Mouse (Mus musculus): ENCODE measurements around the gene Lrch3.

The Lrch3 gene

DNA sequence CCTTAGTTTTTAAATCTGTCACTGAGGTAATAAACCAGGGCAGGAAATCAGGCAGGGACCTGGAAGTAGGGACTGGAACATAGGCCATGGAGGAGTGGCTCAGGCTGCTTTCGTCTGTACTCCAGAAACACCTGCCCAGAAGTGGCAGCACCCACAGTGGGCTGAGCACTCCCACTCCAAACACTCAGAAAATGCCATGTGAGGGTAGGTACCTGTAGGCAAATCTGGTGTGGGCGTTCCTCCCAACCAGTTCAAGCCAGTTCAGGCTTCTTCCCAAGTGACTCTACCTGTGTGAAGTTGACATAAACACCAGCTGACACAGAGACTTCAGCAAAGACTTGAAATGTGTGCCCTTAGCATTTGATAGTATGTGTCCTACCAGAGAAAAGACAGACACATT lies 70.7 kb downstream of the Lrch3 start:
- no peak for DNase-seq (ENCODE audit: low spot score in 2 of 2)

DNA sequence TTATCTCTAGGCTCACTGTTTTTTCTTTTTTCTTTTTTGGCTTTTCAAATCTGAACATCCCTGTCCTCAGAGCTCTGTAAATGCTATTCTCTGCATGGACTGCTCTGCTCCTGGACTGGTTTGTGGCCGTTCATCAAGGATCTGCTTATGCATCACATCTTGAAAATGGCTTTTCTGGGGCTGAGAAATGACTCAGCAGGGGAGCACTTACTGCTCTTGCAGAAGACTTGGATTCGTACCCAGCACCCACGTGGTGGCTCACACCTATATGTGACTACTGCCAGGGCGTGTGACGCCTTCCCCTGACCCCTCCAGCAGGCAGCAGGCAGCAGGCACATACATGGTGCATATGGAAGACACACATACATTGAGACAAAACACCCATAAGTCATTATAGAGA lies 78.3 kb downstream of the Lrch3 start:
- DNase-seq (ENCODE audit: low spot score in 2 of 2), result no peak

DNA sequence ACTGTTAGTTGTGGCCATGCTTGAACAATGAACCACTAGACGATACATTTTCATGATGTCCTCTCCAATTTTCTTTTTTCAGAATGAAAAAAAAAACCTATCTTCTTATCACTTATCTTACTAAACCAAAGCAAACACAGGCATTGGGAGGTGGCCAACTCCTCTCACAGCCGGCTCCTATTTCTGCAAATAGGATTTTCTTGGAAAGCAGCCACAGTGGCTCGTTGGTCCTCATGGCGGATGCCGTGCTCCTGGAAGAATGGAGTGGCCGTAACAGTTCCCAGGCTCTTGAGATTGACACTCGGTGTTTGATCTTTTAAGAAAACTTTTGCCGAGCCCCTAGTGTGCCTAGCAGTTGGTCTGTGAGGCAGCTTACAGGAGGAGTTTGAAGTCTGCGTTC lies 91.3 kb downstream of the Lrch3 start:
- no peak for DNase-seq (ENCODE audit: low spot score in 2 of 2)

DNA sequence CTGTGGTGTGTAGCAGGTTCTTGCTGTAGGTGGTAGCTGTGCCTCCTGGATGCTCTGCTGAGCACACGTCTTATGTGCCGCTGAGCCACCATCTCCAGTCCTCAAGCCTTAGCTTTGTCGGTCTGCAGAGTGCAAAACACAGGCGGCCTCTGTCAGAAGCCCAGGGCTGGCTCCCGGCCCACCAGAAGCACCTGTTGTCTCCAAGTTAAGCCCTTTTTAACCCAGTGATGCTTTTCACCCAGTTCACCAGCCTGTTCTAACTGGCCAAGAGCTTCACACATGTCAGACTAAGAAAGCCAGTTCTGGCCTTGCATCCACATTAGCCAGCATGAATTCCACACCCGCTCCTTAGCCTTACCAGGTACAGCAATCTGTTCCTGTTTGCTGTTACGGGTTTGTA lies 93.0 kb downstream of the Lrch3 start:
- no peak for DNase-seq (ENCODE audit: low spot score in 2 of 2)

DNA sequence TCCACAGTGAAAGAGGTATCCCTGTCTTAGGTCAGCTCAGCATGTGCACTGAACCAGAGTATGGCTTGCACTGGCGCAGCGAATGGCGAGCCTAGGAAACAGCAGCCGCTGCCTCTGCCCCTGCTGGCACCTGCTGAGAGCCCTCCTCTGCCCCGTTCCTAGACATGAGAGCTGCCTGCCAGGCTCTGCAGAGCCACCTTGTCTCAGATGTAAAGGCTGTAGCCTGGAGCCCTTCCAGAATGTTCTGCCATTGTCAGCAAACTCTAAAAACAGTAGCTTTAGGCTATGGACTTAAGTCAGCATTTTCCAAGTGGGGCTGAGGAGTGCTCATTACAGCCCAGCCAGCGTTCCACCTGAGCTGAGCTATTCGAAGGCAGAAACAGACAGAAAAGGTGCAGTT lies 93.5 kb downstream of the Lrch3 start:
- DNase-seq (ENCODE audit: low spot score in 2 of 2), result no peak

DNA sequence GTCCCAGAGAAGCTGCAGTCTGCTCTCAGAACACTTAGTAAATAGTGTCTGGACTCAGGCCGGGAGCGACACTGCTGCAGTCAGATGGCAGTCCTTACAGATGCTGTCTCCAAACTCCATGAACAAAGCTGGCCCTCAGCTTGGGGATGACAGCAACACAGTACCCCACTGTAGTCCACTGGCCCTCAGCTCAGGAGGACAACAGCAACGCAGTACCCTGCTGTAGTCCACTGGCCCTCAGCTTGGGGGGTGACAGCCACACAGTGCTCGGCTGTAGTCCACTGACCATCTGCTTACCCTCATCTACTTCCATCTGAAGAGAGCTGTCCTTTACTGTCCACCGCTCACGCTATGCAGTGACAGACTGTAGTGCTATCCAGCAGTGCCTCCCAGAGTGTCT lies 96.3 kb downstream of the Lrch3 start:
- no peak for DNase-seq (ENCODE audit: low spot score in 2 of 2)

DNA sequence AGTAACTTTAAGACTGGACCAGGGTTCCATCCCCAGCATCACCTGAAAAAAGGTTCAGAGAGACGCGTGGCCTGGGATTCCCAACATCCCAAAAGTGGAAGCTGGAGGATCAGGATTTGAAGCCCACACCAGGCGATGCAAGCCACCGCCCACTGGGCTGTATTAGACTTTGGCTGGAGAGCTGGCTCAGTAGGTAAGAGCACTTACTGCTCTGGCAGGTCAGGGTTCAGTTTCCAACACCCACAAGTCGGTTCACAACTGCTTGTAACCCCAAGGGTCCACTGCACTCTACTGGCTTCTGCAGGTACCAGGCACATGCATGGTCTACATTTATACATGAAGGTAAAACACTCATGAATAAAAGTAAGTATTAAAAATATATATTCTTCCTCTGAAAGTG lies 99.9 kb downstream of the Lrch3 start:
- no peak for DNase-seq (ENCODE audit: low spot score in 2 of 2)

DNA sequence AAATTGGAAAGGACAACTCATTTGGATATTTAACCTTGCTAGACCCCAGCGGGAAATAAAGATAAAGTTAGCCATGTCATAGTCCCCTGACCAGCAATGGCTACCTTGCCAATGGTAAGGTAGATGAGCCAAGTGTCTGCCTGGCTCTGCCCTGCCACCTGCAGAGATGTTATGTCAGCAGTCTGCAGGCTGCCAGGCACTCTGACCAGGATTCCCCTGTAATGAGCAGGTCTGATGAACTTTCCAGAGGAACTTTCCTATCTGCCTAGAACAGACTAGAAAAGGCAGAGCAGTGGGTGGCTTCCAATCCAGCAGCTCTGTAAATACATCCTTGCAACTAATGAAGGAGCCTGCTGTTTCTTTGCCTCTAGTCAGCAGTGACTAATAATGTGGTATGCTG lies 101.0 kb downstream of the Lrch3 start:
- DNase-seq (ENCODE audit: low spot score in 2 of 2), result no peak

DNA sequence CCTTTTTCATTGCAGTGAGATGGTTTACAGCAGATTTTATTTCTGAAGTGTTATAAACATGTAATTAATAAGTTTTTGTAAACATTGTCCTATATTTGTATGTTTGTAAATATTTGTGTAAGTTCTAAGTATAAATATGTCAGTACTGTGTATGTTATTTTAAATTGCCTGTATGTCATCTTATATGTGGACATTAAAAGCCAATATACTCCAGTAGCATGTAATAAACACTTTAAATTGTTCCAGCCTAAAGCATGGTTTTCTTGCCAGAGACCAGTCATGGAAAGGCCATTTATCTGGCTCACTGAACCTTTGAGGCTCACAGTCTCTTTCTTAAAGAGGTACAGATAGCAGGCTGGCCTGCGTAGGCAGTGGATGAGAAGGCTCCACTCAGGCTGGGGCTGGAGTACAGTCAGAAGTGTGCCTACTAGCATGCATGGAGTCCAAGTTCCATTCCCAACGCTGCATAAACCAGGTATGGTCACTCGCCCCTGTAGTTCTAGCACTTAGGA lies 101.6 kb downstream of the Lrch3 start:
- DNase-seq (ENCODE audit: low spot score in 2 of 2), result no peak

DNA sequence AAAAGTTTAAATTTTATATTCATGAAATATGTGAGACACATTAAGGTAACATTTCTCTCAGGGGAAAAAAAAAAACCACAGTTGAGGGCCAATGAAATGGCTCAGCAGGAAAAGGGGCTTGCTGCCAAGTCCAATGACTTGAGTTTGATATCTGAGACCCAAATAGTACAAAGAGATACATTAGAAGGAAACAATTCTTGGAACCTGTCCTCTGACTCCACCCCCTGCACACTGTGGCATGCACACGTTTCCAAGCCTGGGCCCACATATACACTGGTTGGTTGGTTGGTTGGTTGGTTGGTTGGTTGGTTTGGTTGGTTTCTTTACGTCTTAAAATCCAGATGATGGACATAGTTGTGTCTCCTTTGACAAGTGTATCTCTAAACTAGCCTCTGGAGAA lies 102.1 kb downstream of the Lrch3 start:
- no peak for DNase-seq (ENCODE audit: low spot score in 2 of 2)

DNA sequence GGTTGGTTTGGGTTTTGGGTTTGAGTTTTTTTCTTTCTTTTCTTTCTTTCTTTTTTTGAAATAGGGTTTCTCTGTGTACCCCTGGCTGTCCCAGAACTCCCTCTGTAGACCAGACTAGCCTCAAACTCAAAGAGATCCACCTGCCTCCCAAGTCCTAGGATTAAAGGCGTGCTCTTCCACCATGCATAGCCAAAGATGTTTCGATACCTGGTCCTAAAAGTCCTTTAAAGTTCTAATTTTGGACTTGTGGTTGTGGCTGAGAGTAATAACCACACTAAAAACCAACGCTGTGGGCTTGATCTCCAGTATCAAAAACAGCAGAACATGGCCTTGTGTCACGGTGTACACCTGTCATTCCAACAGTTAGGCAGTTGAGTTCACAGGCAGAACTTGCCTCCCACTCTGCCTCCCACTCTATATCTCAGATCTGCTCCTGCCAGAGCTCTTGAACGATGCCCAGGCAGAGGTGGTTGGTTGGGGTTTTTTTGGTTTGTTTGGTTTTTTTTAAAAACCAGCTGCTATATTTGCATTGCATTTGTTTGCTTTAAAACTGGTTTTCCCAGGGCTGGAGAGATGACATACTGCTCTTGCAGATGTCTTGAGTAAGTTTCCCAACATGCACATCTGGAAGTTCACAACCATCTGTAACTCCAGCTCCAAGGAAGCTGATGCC lies 103.9 kb downstream of the Lrch3 start:
- DNase-seq (ENCODE audit: low spot score in 2 of 2), result no peak

DNA sequence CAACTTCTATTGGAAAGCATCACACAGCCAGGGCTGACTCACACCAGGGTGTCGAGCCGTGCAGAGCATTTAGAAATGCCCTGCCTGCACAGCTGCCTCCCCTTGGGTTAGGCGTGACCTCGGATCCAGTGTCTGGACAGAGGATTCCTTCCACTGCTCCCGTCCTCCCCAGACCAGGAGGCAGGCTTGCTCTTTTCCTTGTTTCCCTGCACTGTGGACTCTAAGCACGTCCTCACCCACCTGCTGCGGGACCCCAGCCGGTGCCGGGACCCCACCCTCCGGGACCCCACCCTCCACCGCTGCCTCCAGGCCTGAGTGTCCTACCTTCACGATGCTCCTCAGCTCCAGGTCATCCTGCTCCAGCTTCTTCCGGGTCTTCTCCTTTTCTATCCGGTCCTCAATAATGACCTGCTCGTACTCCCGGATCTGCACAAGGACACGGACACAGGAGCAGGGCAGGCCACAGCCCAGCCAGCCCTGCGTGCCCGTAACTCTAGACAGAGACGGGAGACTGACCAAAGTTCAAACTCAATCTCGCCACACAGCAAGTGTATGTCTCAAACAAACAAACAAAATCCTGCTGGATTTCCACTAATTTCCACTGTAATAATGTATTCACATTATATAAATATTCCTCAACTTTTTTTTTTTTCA lies 105.3 kb downstream of the Lrch3 start:
- no peak for DNase-seq (ENCODE audit: low spot score in 2 of 2)

DNA sequence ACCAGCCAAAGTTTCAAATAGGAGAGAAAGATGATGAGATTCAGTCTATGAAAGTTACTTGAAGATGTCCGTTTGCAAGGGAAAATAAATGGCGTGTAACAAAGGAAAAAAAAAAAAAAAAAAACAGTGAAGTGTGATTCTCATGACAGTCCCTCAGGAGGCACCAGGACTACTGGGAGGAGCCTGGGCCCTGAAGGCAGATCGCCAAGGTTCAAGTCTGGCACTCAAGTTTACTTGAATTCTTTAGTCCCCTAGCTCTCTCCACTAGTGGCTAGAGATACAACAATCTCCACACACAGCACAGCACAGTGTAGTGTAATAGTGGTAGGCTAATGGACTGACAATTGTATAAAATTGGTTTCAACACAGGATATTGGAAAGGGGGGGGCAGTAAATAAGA lies 107.5 kb downstream of the Lrch3 start:
- DNase-seq (ENCODE audit: low spot score in 2 of 2), result no peak

DNA sequence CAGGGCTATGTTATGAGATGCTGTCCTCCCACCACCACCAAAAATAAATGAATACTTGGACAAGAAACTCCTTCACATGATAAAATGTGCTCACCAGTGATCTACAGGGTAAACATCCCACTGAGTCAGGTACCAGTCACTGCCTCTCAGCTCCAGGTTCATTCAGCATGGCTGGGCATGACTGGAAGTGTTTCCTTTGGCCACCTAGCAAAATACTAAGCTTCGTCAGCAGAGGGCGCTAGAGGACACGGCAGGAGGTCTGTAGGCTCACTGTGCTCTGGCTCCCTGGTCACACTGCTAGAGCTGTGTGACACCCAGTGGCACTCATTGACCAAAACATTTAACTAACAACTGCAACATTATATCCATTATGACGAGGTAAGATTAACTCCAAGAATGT lies 109.8 kb downstream of the Lrch3 start:
- peak; percentile 42 to 79 for DNase-seq (ENCODE audit: low spot score in 2 of 2)

DNA sequence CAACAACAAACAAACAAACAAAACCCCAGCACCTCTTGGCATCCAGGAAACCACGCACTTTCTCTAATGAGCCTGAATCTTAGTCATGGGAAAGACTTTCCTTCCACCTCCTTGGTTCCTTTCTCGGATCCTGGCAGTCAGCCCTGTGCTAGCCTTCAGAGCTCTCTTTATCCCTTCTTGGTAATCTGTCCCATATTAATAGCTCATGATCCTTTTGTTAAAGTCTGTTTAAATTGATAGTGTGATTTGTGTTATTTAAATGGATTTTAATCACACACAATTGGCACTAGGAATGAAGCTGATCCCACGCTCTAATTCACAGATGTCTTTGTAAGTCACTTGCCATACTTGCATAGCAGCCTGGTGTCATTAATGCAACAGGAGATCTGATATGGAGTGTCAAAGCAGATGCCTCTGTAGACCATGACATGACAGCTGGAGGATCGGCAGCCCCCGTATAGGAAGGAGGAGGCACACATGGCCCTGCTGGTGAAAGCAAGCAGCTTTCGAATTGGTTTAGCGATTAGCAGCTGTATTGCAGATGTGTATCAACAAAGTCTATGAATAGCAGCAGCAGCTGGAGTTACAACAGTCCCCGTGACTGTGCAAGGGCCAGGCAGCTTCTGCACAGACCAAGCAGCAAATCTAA lies 110.7 kb downstream of the Lrch3 start:
- no peak for DNase-seq (ENCODE audit: low spot score in 2 of 2)

DNA sequence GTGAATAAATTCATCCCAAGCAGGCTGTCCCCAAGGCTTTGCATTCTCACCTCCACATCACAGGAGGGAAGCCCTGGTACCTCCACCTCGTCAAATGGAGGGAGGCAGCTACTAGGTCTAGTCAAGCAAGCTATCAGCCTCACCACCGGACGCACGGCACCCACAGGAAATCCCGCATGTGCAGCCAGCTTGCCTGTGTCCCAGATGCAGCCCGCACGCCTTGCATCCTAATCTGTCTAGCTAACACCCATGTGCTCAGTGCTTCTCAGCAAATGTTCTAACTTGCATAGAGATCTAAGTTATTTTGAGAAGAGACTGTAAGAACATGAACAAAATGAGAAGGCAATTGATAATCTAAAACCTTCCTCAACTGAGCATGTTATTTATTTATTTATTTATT lies 112.5 kb downstream of the Lrch3 start:
- DNase-seq (ENCODE audit: low spot score in 2 of 2), result no peak

DNA sequence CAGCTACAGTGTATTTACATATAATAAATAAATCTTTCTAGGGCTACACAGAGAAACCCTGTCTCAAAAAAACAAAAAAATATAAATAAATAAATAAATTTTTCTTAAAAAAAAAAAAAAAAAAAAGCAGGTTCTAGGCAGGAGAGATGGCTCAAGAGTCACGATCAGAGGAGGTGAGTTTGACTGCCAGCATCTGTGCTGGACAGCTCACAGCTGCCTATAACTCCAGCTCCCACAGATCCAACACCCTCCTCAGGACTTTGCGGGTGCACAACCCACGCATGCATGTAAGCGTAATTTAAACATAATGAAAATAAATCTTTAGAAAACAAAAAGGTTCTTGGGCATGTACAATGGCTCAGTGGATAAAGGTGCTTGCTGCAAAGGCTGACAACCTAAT lies 122.1 kb downstream of the Lrch3 start:
- no peak for DNase-seq (ENCODE audit: low spot score in 2 of 2)

DNA sequence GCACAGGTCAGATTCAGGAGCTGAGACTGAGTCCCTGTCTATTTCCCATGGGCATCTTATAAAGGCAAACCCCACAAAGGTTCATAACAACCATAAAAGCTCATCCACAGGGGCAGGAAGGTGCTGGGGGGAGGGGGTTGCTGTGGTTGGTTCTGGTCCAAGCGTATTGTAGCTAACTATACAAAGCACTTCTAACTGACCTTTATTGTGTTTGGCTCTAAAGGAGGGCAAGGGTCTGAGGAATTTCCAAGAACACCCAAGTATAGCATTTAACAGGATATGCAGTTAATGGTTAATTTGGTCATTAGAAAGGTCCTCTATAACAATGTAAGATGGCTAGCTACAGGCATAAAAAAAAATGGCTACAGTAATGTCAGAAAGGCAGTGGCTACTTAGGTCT lies 128.8 kb downstream of the Lrch3 start:
- no peak for DNase-seq (ENCODE audit: low spot score in 2 of 2)

DNA sequence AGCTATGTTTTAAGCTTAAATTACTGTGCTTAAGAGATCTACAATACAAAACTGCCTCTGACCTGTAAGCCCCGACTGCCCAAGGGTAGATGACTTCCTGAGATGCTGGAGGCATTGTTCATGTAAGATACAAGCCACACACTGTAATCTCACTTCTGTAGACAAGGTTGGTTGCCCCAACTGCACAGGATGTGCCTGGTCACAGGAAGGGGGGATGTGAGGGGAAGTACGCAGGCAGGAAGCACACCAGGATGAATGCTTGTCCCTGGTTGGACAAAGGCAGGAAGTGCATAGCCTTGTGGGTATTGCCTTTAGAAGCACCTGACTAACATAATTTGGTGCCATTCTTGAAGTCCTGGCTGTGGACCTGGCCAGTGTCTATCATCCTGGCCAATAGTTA lies 129.4 kb downstream of the Lrch3 start:
- DNase-seq (ENCODE audit: low spot score in 2 of 2), result no peak

DNA sequence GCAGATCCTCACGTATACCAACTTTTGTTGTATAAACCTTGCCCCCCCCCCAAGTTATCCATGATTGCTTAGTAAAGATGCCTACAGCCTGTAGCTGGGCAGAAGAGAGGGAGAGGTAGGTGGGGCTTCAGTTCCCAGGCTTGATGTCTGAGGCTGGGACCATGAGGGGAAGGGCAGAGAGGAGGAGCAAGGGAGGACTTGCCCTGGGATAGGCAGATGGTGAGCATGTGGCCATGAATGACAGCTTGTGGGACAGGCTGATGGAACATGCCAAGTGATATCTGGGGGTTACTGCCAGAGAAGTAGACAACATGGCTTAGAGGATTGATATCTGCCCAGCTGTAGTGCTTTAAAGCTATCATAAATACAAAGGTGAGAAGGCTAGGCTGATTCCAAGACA lies 134.1 kb downstream of the Lrch3 start:
- DNase-seq (ENCODE audit: low spot score in 2 of 2), result no peak

DNA sequence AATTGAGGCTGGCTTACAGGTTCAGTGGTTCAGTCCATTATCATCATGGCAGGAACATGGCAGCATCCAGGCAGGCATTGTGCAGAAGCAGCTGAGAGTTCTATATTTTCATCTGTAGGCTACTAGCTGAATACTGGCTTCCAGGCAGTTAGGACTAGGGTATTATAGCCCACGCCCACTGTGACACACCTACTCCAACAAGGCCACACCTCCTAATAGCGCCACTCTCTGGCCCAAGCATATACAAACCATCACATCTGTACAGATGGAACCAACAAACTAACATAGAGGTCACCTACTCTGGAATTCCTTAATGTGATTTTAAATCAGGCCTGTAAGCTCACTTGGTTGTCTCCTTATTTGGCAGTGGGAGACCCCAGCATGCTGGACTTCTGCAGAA lies 134.8 kb downstream of the Lrch3 start:
- no peak for DNase-seq (ENCODE audit: low spot score in 2 of 2)

DNA sequence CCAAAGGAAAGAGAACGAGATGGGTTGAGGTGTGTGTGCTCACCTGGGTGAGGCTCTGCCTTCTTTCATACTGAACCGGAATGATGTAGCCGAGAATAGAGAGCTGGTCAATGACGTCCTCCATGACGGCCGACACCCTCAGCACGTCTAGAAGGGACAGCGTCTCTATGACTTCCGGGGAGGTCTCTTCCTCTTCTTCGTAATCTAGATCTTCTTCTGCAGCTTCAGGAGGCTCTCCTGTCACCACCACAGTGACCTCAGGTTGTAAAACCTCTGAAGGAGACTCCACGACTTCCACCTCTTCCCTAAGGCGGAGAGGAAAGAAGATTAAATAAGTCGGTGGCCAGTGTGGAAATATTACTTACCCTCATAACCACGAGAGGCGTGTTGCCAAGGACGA lies 135.9 kb downstream of the Lrch3 start:
- DNase-seq (ENCODE audit: low spot score in 2 of 2), result no peak

DNA sequence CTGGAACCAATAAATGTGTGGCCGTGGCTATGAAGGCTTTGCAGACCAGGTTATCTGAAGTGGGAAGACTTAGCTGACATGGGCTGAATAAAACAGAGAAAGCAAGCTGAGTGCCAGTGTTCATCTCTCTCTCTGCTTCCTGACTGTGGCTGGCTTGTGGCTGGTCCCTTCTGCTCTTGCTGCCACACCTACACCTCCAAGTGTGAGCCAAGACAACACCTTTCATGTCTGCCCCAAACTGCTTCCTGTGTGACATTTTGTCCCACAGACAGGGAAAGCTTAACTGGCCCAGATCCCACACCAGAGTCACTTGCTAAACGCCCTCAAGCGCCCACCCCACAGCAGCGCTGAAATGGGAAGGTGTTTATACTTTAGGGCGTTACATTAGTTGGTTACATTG lies 139.2 kb downstream of the Lrch3 start:
- DNase-seq (ENCODE audit: low spot score in 2 of 2), result no peak

Data from frontal cortex, postnatal 14 days (tissue).